Mouse (Mus musculus) leukemia stem cell, adult 10-12 weeks (primary cell): ENCODE results near the gene Ppp1r15a. TPM values are rescaled to one million over a fixed set of nuclear protein-coding genes. Genes with fewer than 3 reads are reported as not detected.

Experiments used
- polyA plus RNA-seq: library from polyadenylated mRNA; stranded (reverse); fragments of >175 nt; gene quantifications from 2 replicates; pipeline ENCODE4 v1.2.3, GENCODE M21; 2012; ENCODE audit warnings: low replicate concordance

Ppp1r15a gene
- polyA plus RNA-seq: 200 and 371 TPM in 2 replicates

GRCm38 (mm10) chr7:45525809-45526473 lies at the start of gene Ppp1r15a, which contains the start of gene Plekha4:
Gene Ppp1r15a (minus strand): TSS chr7:45526268.
Gene Plekha4 (plus strand): TSS chr7:45526330.

GRCm38 (mm10) chr7:45570103-45570741 lies 44.2 kb upstream of the Ppp1r15a start, which contains the start of gene Bcat2:
Gene Bcat2 (plus strand): TSS chr7:45570153.

GRCm38 (mm10) chr7:45554744-45555143 lies 28.7 kb upstream of the Ppp1r15a start, which contains the start of gene Hsd17b14:
Gene Hsd17b14 (plus strand): TSS chr7:45554893.

GRCm38 (mm10) chr7:45509912-45510787 lies 15.9 kb downstream of the Ppp1r15a start, which contains the start of gene Nucb1:
Gene Nucb1 (minus strand): TSS chr7:45510406.

GRCm38 (mm10) chr7:45488293-45489204 lies 37.5 kb downstream of the Ppp1r15a start, which contains the start of gene Dhdh:
Gene Dhdh (minus strand): TSS chr7:45488805.

GRCm38 (mm10) chr7:45486761-45487415 lies 39.2 kb downstream of the Ppp1r15a start, which contains the start of gene Gm45808:
Gene Gm45808 (minus strand): TSS chr7:45486811.

GRCm38 (mm10) chr7:45481374-45481927 lies 44.6 kb downstream of the Ppp1r15a start, which contains the start of gene Tulp2:
Gene Tulp2 (plus strand): TSS chr7:45481877.

Other genes starting within 250 kb of the Ppp1r15a start
- 0.11 TPM in 1 of 2 replicates, not detected in the other for gene Slc6a21, start 248.8 kb downstream of the Ppp1r15a start, polyA plus RNA-seq
- 1.2 and 1.4 TPM in 2 replicates for gene Trpm4, start 192.5 kb downstream of the Ppp1r15a start, polyA plus RNA-seq
- not detected in 2 replicates for gene Hrc, start 191.0 kb downstream of the Ppp1r15a start, polyA plus RNA-seq
- gene Ppfia3, start 159.2 kb downstream of the Ppp1r15a start, polyA plus RNA-seq: 2.6 and 3.4 TPM in 2 replicates
- gene Lin7b, start 155.7 kb downstream of the Ppp1r15a start, polyA plus RNA-seq: 0.80 TPM in 1 of 2 replicates, not detected in the other
- gene Snrnp70, start 130.5 kb downstream of the Ppp1r15a start, polyA plus RNA-seq: 650 and 741 TPM in 2 replicates
- gene Kcna7, start 120.6 kb downstream of the Ppp1r15a start, polyA plus RNA-seq: not detected in 2 replicates
- not detected in 2 replicates for gene Ntf5, start 112.6 kb downstream of the Ppp1r15a start, polyA plus RNA-seq
- not detected in 2 replicates for gene Lhb, start 105.4 kb downstream of the Ppp1r15a start, polyA plus RNA-seq
- gene Gys1, start 91.4 kb downstream of the Ppp1r15a start, polyA plus RNA-seq: 11.4 and 11.8 TPM in 2 replicates
- 293 and 559 TPM in 2 replicates for gene Ruvbl2, start 88.2 kb downstream of the Ppp1r15a start, polyA plus RNA-seq
- 5,681 and 8,825 TPM in 2 replicates for gene Ftl1, start 66.4 kb downstream of the Ppp1r15a start, polyA plus RNA-seq
- 180 and 264 TPM in 2 replicates for gene Bax, start 59.4 kb downstream of the Ppp1r15a start, polyA plus RNA-seq
- 0.27 and 0.61 TPM in 2 replicates for gene Tulp2, start 44.4 kb downstream of the Ppp1r15a start, polyA plus RNA-seq
- not detected in 2 replicates for gene Gm45808, start 39.5 kb downstream of the Ppp1r15a start, polyA plus RNA-seq
- 0.83 and 1.7 TPM in 2 replicates for gene Dhdh, start 37.5 kb downstream of the Ppp1r15a start, polyA plus RNA-seq
- gene Nucb1, start 15.9 kb downstream of the Ppp1r15a start, polyA plus RNA-seq: 344 and 572 TPM in 2 replicates
- gene Plekha4, start 62 bp upstream of the Ppp1r15a start, polyA plus RNA-seq: 2.0 and 2.8 TPM in 2 replicates
- gene Hsd17b14, start 28.6 kb upstream of the Ppp1r15a start, polyA plus RNA-seq: 0.29 and 1.3 TPM in 2 replicates
- 17.8 and 57.8 TPM in 2 replicates for gene Bcat2, start 43.9 kb upstream of the Ppp1r15a start, polyA plus RNA-seq
- 0.52 TPM in 1 of 2 replicates, not detected in the other for gene Fgf21, start 89.2 kb upstream of the Ppp1r15a start, polyA plus RNA-seq
- gene Fut1, start 91.0 kb upstream of the Ppp1r15a start, polyA plus RNA-seq: not detected in 2 replicates
- 0.42 and 0.64 TPM in 2 replicates for gene Izumo1, start 95.5 kb upstream of the Ppp1r15a start, polyA plus RNA-seq
- 4.3 and 5.9 TPM in 2 replicates for gene Rasip1, start 101.2 kb upstream of the Ppp1r15a start, polyA plus RNA-seq
- 0.10 and 0.50 TPM in 2 replicates for gene Mamstr, start 113.7 kb upstream of the Ppp1r15a start, polyA plus RNA-seq
- not detected in 2 replicates for gene Fut2, start 140.1 kb upstream of the Ppp1r15a start, polyA plus RNA-seq
- 0.69 and 0.93 TPM in 2 replicates for gene Ntn5, start 157.8 kb upstream of the Ppp1r15a start, polyA plus RNA-seq
- gene Sec1, start 168.1 kb upstream of the Ppp1r15a start, polyA plus RNA-seq: not detected in 2 replicates
- 0.55 TPM in 1 of 2 replicates, not detected in the other for gene Car11, start 173.6 kb upstream of the Ppp1r15a start, polyA plus RNA-seq
- gene Dbp, start 178.8 kb upstream of the Ppp1r15a start, polyA plus RNA-seq: 7.1 and 10.3 TPM in 2 replicates
- 7,435 and 17,506 TPM in 2 replicates for gene Rpl18, start 189.2 kb upstream of the Ppp1r15a start, polyA plus RNA-seq
- gene Sphk2, start 191.7 kb upstream of the Ppp1r15a start, polyA plus RNA-seq: 120 and 196 TPM in 2 replicates
- 2.5 and 3.1 TPM in 2 replicates for gene Fam83e, start 194.9 kb upstream of the Ppp1r15a start, polyA plus RNA-seq
- not detected in 2 replicates for gene Spaca4, start 199.5 kb upstream of the Ppp1r15a start, polyA plus RNA-seq